Mouse (Mus musculus) G1E (cell line): ENCODE data around the gene March1. TPM values are rescaled to one million over a fixed set of nuclear protein-coding genes. Genes with fewer than 3 reads are reported as not detected.

Experiments used
- ATAC-seq: 2 replicates; pipeline ENCODE4 v1.8.0; 2016; ENCODE audit warnings: mild to moderate bottlenecking; ENCODE audit not compliant: insufficient number of reproducible peaks, poor library complexity, low FRiP score, severe bottlenecking; ENCODE audit errors: extremely low read depth
- DNase-seq: peaks from one replicate; pipeline ENCODE4 v3.0.0; 2012; ENCODE audit warnings: low spot score
- H3K27me3 ChIP-seq: 2 replicates; pipeline ENCODE4 v1.6.1; 2012; ENCODE audit warnings: mild to moderate bottlenecking, low read length, inconsistent platforms; ENCODE audit not compliant: insufficient read depth
- H3K36me3 ChIP-seq: replicated peaks from 2 replicates; pipeline ENCODE3; 2012; ENCODE audit warnings: mild to moderate bottlenecking, inconsistent platforms
- H3K4me1 ChIP-seq: 2 replicates; pipeline ENCODE4 v1.6.1; 2012; ENCODE audit warnings: low read depth, low read length, inconsistent platforms, mixed read lengths; ENCODE audit not compliant: insufficient read depth
- H3K4me3 ChIP-seq: 2 replicates; pipeline ENCODE4 v1.5.1; 2012; ENCODE audit warnings: low read depth, mild to moderate bottlenecking, inconsistent platforms, low read length, moderate library complexity, mixed read lengths
- H3K9me3 ChIP-seq: replicated peaks from 2 replicates; pipeline ENCODE4 v1.6.1; 2012; ENCODE audit warnings: inconsistent platforms
- CTCF ChIP-seq: IDR thresholded peaks from 2 replicates; pipeline ENCODE4 v1.5.1; 2012; ENCODE audit warnings: low read depth, low read length, inconsistent platforms, mixed read lengths
- GATA1 ChIP-seq: IDR thresholded peaks from 2 replicates; pipeline ENCODE4 v1.6.1; 2012; ENCODE audit warnings: borderline replicate concordance, low read length, inconsistent platforms, mixed read lengths
- GATA2 ChIP-seq: IDR thresholded peaks from 2 replicates; pipeline ENCODE4 v1.6.1; 2012; ENCODE audit warnings: low read depth, low read length, inconsistent platforms, borderline replicate concordance
- POLR2AphosphoS5 ChIP-seq: IDR thresholded peaks from 2 replicates; pipeline ENCODE4 v1.6.1; 2012; ENCODE audit warnings: low read depth, low read length, inconsistent platforms; ENCODE audit not compliant: insufficient replicate concordance
- TAL1 ChIP-seq: conservative IDR thresholded peaks from 2 replicates; pipeline ENCODE4 v1.6.1; 2012; ENCODE audit warnings: low read depth, low read length, inconsistent platforms, mixed read lengths
- polyA plus RNA-seq: library from polyadenylated mRNA; stranded (reverse); fragments of >175 nt; gene quantifications from 2 replicates; pipeline ENCODE4 v1.2.3, GENCODE M21; 2012
- total RNA-seq, 2 experiments: library from RNA; stranded (forward) in 1 of 2; stranded (reverse) in 1 of 2; fragments of 200-1000 nt in 1 of 2; fragments of >200 nt in 1 of 2; fragmentation: Nextera tagmentation in 1 of 2; gene quantifications; 2 replicates each; pipeline ENCODE4 v1.2.3; 2014 to 2017

March1 gene
- total and polyA plus RNA-seq, 3 experiments: 0.16 TPM; not detected in 2

DNA sequence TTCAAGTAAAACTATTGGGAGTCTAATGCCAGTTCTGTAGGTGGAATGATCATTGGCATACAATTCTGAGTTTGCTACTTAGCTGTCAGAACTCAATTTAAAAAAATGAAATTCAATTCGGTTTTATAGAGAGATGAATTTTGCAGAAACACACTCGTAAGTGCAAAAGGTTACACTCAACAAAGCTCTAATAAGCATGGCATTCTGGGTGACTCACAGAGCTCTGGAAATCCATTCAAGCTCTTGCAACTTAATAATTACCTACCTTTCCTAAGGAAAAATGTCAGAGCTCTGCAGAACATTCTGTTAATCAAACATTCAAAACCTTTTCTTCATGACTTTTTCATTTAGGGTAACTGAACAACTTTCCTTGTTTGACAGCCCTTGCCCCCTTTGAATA, 591.9 kb downstream of the March1 start:
- Histone ChIP-seq H3K4me1 (peaks cover 7% of the 10 kb centered on the region), H3K4me3 (no peak overlapping the region), H3K27me3 (no peaks in the 10 kb centered on the region), H3K9me3 (no peaks in the 10 kb centered on the region), H3K36me3 (no peaks in the 10 kb centered on the region)
- TF ChIP-seq GATA1 (no peak), GATA2 (no peak), TAL1 (no peak), POLR2AphosphoS5 (no peak), CTCF (no peak)
- ATAC-seq (no peak), DNase-seq (no peak)

GRCm38 (mm10) chr8:66210294-66210693, 592.6 kb downstream of the March1 start:
- DNase-seq (no peak), ATAC-seq (peak; percentile 83)
- TF ChIP-seq POLR2AphosphoS5: no peak
- TF ChIP-seq GATA1: no peak
- TF ChIP-seq TAL1: no peak
- H3K36me3 ChIP-seq: no peaks in the 10 kb centered on the region
- H3K27me3 ChIP-seq: no peaks in the 10 kb centered on the region
- no peak overlapping the region for H3K4me3 ChIP-seq
- no peaks in the 10 kb centered on the region for H3K9me3 ChIP-seq
- peaks cover 7% of the 10 kb centered on the region for H3K4me1 ChIP-seq

DNA sequence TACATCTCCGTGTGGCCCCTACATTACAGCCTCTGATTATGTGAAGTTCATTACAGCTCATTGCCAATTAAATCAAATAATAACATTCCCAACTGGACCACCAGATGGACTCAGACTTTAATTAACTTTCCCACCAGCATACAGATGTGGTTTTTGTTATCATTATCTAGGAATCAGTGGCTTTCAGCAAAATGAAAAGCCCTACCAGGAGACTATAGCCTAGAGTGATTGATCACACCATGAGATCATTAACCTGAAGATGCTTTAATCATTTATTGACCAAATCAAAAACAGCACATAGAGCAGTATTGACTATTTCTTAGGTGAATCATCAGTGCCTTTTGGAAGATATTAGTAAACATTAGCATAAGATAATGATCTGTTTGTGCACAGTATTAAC, 602.3 kb downstream of the March1 start:
- no peaks in the 10 kb centered on the region for H3K27me3 ChIP-seq
- no peaks in the 10 kb centered on the region for H3K36me3 ChIP-seq
- DNase-seq (no peak), ATAC-seq (no peak)
- TF ChIP-seq CTCF (no peak), POLR2AphosphoS5 (no peak), GATA1 (no peak), TAL1 (no peak), GATA2 (no peak)
- H3K4me3 ChIP-seq: no peak overlapping the region
- no peaks in the 10 kb centered on the region for H3K9me3 ChIP-seq
- H3K4me1 ChIP-seq: peaks cover 5% of the 10 kb centered on the region

GRCm38 (mm10) chr8:66229931-66230330, 612.2 kb downstream of the March1 start:
- Histone ChIP-seq H3K4me1 (no peaks in the 10 kb centered on the region), H3K27me3 (no peaks in the 10 kb centered on the region; the same call in 1 of the 2 replicates), H3K36me3 (no peaks in the 10 kb centered on the region), H3K4me3 (no peak overlapping the region), H3K9me3 (no peaks in the 10 kb centered on the region)
- TF ChIP-seq TAL1: no peak
- no peak for TF ChIP-seq CTCF
- TF ChIP-seq GATA1: no peak
- DNase-seq (no peak), ATAC-seq (no peak)

DNA sequence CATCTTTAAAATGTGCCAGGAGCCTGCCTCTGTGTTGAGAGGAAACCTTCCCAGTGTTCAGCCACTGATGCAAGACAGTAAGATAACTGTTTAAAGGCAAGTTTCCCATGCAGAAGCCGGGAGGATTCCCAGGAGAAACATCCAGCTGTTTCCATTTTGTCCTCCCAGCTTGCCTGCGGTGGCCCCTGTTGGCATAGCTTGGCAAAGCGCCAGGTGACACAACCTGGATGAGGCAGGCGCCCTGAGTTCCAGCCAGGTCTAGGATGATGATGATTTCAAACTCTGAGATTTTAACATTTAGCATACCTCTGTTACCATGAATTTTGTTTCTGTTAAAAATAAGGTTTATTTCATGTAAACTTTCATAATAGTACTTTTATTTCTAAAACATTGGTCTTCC, 651.8 kb downstream of the March1 start:
- no peaks in the 10 kb centered on the region for H3K4me1 ChIP-seq
- no peak overlapping the region for H3K4me3 ChIP-seq
- TF ChIP-seq POLR2AphosphoS5 (no peak), CTCF (no peak), TAL1 (no peak), GATA1 (no peak), GATA2 (no peak)
- H3K9me3 ChIP-seq: no peaks in the 10 kb centered on the region
- H3K36me3 ChIP-seq: no peaks in the 10 kb centered on the region
- H3K27me3 ChIP-seq: peaks cover 3% of the 10 kb centered on the region; the same call in 1 of the 2 replicates
- ATAC-seq (no peak), DNase-seq (no peak)

- Histone ChIP-seq H3K4me3 (no peak overlapping the region), H3K9me3 (no peaks in the 10 kb centered on the region), H3K4me1 (no peaks in the 10 kb centered on the region), H3K36me3 (no peaks in the 10 kb centered on the region), H3K27me3 (peaks cover 3% of the 10 kb centered on the region; the same call in 1 of the 2 replicates)
- ATAC-seq (no peak; the same call in 1 of the 2 replicates), DNase-seq (no peak)
- TF ChIP-seq GATA1 (no peak), POLR2AphosphoS5 (no peak), CTCF (no peak)
Measured at GRCm38 (mm10) chr8:66270116-66270515, 652.4 kb downstream of the March1 start.

DNA sequence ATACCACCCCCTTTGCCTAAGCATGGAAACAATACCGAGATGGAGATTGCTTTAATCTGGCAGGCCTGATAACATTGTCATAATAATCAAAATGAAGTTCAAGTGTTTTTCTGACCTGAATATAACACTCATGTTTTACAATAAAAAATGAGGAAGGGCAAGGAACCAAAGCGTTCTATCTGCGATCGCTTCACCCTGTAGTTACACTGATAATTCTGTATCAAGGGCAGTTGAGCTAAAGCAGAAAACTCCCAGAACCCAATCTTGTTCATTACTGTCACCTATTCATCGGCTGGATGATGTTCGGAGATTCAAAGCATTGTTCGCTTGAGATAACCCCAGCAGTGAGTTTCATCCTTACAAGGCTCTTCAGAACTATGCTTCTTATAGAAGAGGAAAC, 700.1 kb downstream of the March1 start:
- H3K4me1 ChIP-seq: no peaks in the 10 kb centered on the region
- ATAC-seq: peak; percentile 22; the same call in 1 of the 2 replicates
- H3K4me3 ChIP-seq: no peak overlapping the region
- H3K9me3 ChIP-seq: no peaks in the 10 kb centered on the region
- TF ChIP-seq GATA2 (no peak), GATA1 (no peak), TAL1 (no peak), POLR2AphosphoS5 (no peak), CTCF (no peak)
- no peaks in the 10 kb centered on the region for H3K36me3 ChIP-seq
- no peaks in the 10 kb centered on the region for H3K27me3 ChIP-seq
- DNase-seq: no peak
